Comparison of ENCODE assay signal across 18 mouse cellular contexts in genomic region chr15:8792106-8792505, GRCm38 (mm10).
DNase-seq lines count a peak whose midpoint lies in the region; TF ChIP-seq lines count a peak whose summit lies in the region.
"Had no signal": no experiment of that assay in that cellular context is flagged by ENCODE, and none has a peak within 500 bp of the region (broad histone marks: within the 10 kb centered on the region; RNA-seq: fewer than 3 reads in every experiment).

No protein-coding gene starts in this region.

- H3K4me3 ChIP-seq in embryonic facial prominence, embryonic 10.5 days, result no peak overlapping the region
- H3K4me3 ChIP-seq: hindbrain, embryonic 13.5 days; stomach, embryonic 15.5 days had no signal

- no peaks in the 10 kb centered on the region for H3K9me3 ChIP-seq in embryonic facial prominence, embryonic 10.5 days
- H3K9me3 ChIP-seq: hindbrain, embryonic 13.5 days; stomach, embryonic 15.5 days had no signal

- 89% methylated on average over 2 of the region's 2 CpGs for WGBS in embryonic facial prominence, embryonic 10.5 days

- TF ChIP-seq POLR2A in brain, embryonic 14.5 days (IDR thresholded peaks at IDR 0.05; ENCODE audit: borderline replicate concordance, extremely low read depth, insufficient read depth, insufficient read length, poor library complexity, severe bottlenecking), result no peak

- peak; percentile 23 to 37 for DNase-seq in layer of hippocampus, adult 18-20 months (ENCODE audit: low spot score in 2 of 2)
- no peak for DNase-seq in layer of hippocampus, adult 11-12 months (ENCODE audit: low spot score)
- peak; percentile 82 for DNase-seq in brain, embryonic 14.5 days (ENCODE audit: low read depth)
- DNase-seq in cerebellum, adult 11-12 months, result peak; percentile 88
- peak; percentile 86 to 90 for DNase-seq in cerebellum, postnatal 14 days
- no peak for DNase-seq in kidney, postnatal 25 days
- no peak for DNase-seq in embryonic facial prominence, embryonic 10.5 days (ENCODE audit: low spot score)
- no peak for DNase-seq in left cerebral cortex, adult 9 months (ENCODE audit: low spot score in 2 of 2)
- DNase-seq: adrenal gland, adult 8-10 months; gastrocnemius, postnatal 36 days; kidney, postnatal 4 days; layer of hippocampus, postnatal 36 days; lung, adult 18-20 months; lung, postnatal 14 days; midbrain, embryonic 14.5 days; thymus, adult 2 months had no signal

- no peak for TF ChIP-seq CTCF in brain, embryonic 14.5 days (IDR thresholded peaks at IDR 0.05; ENCODE audit: borderline replicate concordance, extremely low read depth, insufficient read depth, insufficient read length)

- H3K4me1 ChIP-seq in embryonic facial prominence, embryonic 10.5 days, result no peaks in the 10 kb centered on the region
- H3K4me1 ChIP-seq: hindbrain, embryonic 13.5 days; stomach, embryonic 15.5 days had no signal

- no peaks in the 10 kb centered on the region for H3K36me3 ChIP-seq in embryonic facial prominence, embryonic 10.5 days (replicated peaks)
- H3K36me3 ChIP-seq: hindbrain, embryonic 13.5 days; stomach, embryonic 15.5 days had no signal

- H3K27ac ChIP-seq in embryonic facial prominence, embryonic 10.5 days (replicated peaks), result no peak overlapping the region
- H3K27ac ChIP-seq: hindbrain, embryonic 13.5 days; stomach, embryonic 15.5 days had no signal

- no peaks in the 10 kb centered on the region for H3K27me3 ChIP-seq in embryonic facial prominence, embryonic 10.5 days (replicated peaks; ENCODE audit: low read depth, poor library complexity, severe bottlenecking)
- H3K27me3 ChIP-seq: hindbrain, embryonic 13.5 days; stomach, embryonic 15.5 days had no signal

Comparison
In these comparisons a context has a peak if more than half of its experiments do, and no peak if none do; other contexts are left out.
1. DNase-seq: peak in layer of hippocampus, adult 18-20 months (2 of 2), brain, embryonic 14.5 days (single experiment), cerebellum, adult 11-12 months (single experiment) and cerebellum, postnatal 14 days (2 of 2); none in layer of hippocampus, adult 11-12 months (single experiment), kidney, postnatal 25 days (0 of 2), embryonic facial prominence, embryonic 10.5 days (single experiment) and left cerebral cortex, adult 9 months (0 of 2).